8 mouse cellular contexts compared by ENCODE assay signal in genomic region chr1:172311921-172312767, GRCm38 (mm10). TPM values are rescaled to one million over a fixed set of nuclear protein-coding genes. Genes with fewer than 3 reads are reported as not detected.
DNase-seq lines count a peak whose midpoint lies in the region; ATAC-seq and TF ChIP-seq lines count a peak whose summit lies in the region.

No protein-coding gene starts in this region.

- H3K27me3 ChIP-seq in heart, postnatal 0 days (ENCODE audit: control insufficient read depth, insufficient read depth, low read length): no peaks in the 10 kb centered on the region
- H3K27me3 ChIP-seq in lung, postnatal 0 days (replicated peaks; ENCODE audit: insufficient read depth, low read length): no peaks in the 10 kb centered on the region

- peaks cover 4% of the 10 kb centered on the region; the same call in 1 of the 2 replicates for H3K4me1 ChIP-seq in heart, postnatal 0 days (ENCODE audit: control insufficient read depth, insufficient read depth)
- H3K4me1 ChIP-seq in lung, postnatal 0 days (ENCODE audit: insufficient read depth, low read depth, low read length): peaks cover 4% of the 10 kb centered on the region; the same call in 1 of the 2 replicates

- H3K4me3 ChIP-seq in heart, postnatal 0 days (ENCODE audit: low read depth, low read length): peak overlapping the region; percentile 66
- peak overlapping the region; percentile 63 for H3K4me3 ChIP-seq in lung, postnatal 0 days (ENCODE audit: low read depth, low read length)

- TF ChIP-seq EP300 in heart, postnatal 0 days (IDR thresholded peaks at IDR 0.05; ENCODE audit: low read depth): no peak
- no peak for TF ChIP-seq EP300 in lung, postnatal 0 days (IDR thresholded peaks at IDR 0.05)

- peak; percentile 80 for ATAC-seq in heart, postnatal 0 days (ENCODE audit: insufficient read depth, low read depth)
- peak; percentile 83 for ATAC-seq in lung, postnatal 0 days

- no peak for TF ChIP-seq CTCF in heart, postnatal 0 days (IDR thresholded peaks at IDR 0.05; ENCODE audit: low read depth)
- TF ChIP-seq CTCF in lung, postnatal 0 days (IDR thresholded peaks at IDR 0.05): no peak

- peak overlapping the region; percentile 68 for H3K9ac ChIP-seq in heart, postnatal 0 days (replicated peaks; ENCODE audit: low read depth, low read length)
- H3K9ac ChIP-seq in lung, postnatal 0 days (replicated peaks; ENCODE audit: low read depth): peak overlapping the region; percentile 63

- no peaks in the 10 kb centered on the region for H3K36me3 ChIP-seq in heart, postnatal 0 days (replicated peaks; ENCODE audit: control insufficient read depth, insufficient read depth, low read length)
- no peaks in the 10 kb centered on the region for H3K36me3 ChIP-seq in lung, postnatal 0 days (ENCODE audit: insufficient read depth, low read length)

- H3K4me2 ChIP-seq in heart, postnatal 0 days (ENCODE audit: low read depth, low read length): peak overlapping the region; percentile 91
- H3K4me2 ChIP-seq in lung, postnatal 0 days (replicated peaks; ENCODE audit: low read depth, low read length): peak overlapping the region; percentile 96

- H3K27ac ChIP-seq in heart, postnatal 0 days (ENCODE audit: low read depth): peak overlapping the region; percentile 92
- peak overlapping the region; percentile 98 for H3K27ac ChIP-seq in lung, postnatal 0 days (ENCODE audit: low read length)

- under 1% methylated on average over 35 of the region's 55 CpGs for WGBS in heart, postnatal 0 days
- WGBS in lung, postnatal 0 days: under 1% methylated on average over 35 of the region's 55 CpGs

- no peaks in the 10 kb centered on the region for H3K9me3 ChIP-seq in heart, postnatal 0 days (replicated peaks; ENCODE audit: control insufficient read depth, low read length)
- no peaks in the 10 kb centered on the region for H3K9me3 ChIP-seq in lung, postnatal 0 days (ENCODE audit: low read length)

- DNase-seq in ES-CJ7 (ENCODE audit: low read depth, low spot score): peak; percentile 84
- DNase-seq in c-Kit-positive CD71-negative TER-119-negative erythroid progenitor cells, embryonic 14.5 days (ENCODE audit: low read depth): peak; percentile 73
- peak; percentile 53 for DNase-seq in fibroblast of lung, adult 2 months (ENCODE audit: low read depth)
- DNase-seq in heart, postnatal 0 days (ENCODE audit: low spot score): peak; percentile 88
- peak; percentile 93 to 96 for DNase-seq in kidney, postnatal 36 days
- peak; percentile 95 for DNase-seq in lung, postnatal 0 days (ENCODE audit: low spot score)
- peak; percentile 83 for DNase-seq in ovary, postnatal 10 days (ENCODE audit: low spot score)
- DNase-seq in thymus, postnatal 10 days (ENCODE audit: low spot score in 2 of 2): peak; percentile 86 to 92

RNA-seq across cellular contexts. Expression of gene Atp1a2, which starts 14.3 kb away (rescaled TPM):
- total RNA-seq in heart, postnatal 0 days (2014; rRNA removed; ENCODE audit: low replicate concordance): 130 and 131 TPM in 2 replicates
- 27.1 and 29.0 TPM in 2 replicates for polyA plus RNA-seq in heart, postnatal 0 days (2015; fragmentation: Nextera tagmentation; extraction: Ambion mirVana)
- polyA plus RNA-seq in lung, postnatal 0 days (2015; fragmentation: Nextera tagmentation; extraction: Ambion mirVana): 15.3 and 17.0 TPM in 2 replicates

RNA-seq across cellular contexts. Expression of gene Kcnj9, which starts 17.0 kb away (rescaled TPM):
- not detected in 2 replicates for total RNA-seq in heart, postnatal 0 days (2014; rRNA removed; ENCODE audit: low replicate concordance)
- not detected in 2 replicates for polyA plus RNA-seq in heart, postnatal 0 days (2015; fragmentation: Nextera tagmentation; extraction: Ambion mirVana)
- not detected in 2 replicates for polyA plus RNA-seq in lung, postnatal 0 days (2015; fragmentation: Nextera tagmentation; extraction: Ambion mirVana)

RNA-seq across cellular contexts. Expression of gene Kcnj10, which starts 28.9 kb away (rescaled TPM):
- total RNA-seq in heart, postnatal 0 days (2014; rRNA removed; ENCODE audit: low replicate concordance): not detected in 2 replicates
- polyA plus RNA-seq in heart, postnatal 0 days (2015; fragmentation: Nextera tagmentation; extraction: Ambion mirVana): 0.03 TPM in 1 of 2 replicates, not detected in the other
- 0.04 TPM in 2 replicates for polyA plus RNA-seq in lung, postnatal 0 days (2015; fragmentation: Nextera tagmentation; extraction: Ambion mirVana)

RNA-seq across cellular contexts. Expression of gene Igsf8, which starts 50.7 kb away (rescaled TPM):
- total RNA-seq in heart, postnatal 0 days (2014; rRNA removed; ENCODE audit: low replicate concordance): 22.1 and 30.8 TPM in 2 replicates
- 11.4 and 12.6 TPM in 2 replicates for polyA plus RNA-seq in heart, postnatal 0 days (2015; fragmentation: Nextera tagmentation; extraction: Ambion mirVana)
- polyA plus RNA-seq in lung, postnatal 0 days (2015; fragmentation: Nextera tagmentation; extraction: Ambion mirVana): 30.0 and 32.4 TPM in 2 replicates

RNA-seq across cellular contexts. Expression of gene Atp1a4, which starts 53.9 kb away (rescaled TPM):
- not detected in 2 replicates for total RNA-seq in heart, postnatal 0 days (2014; rRNA removed; ENCODE audit: low replicate concordance)
- polyA plus RNA-seq in heart, postnatal 0 days (2015; fragmentation: Nextera tagmentation; extraction: Ambion mirVana): 0.07 TPM in 2 replicates
- polyA plus RNA-seq in lung, postnatal 0 days (2015; fragmentation: Nextera tagmentation; extraction: Ambion mirVana): 0.04 and 0.05 TPM in 2 replicates

Comparison
In these comparisons a context has a peak if more than half of its experiments do, and no peak if none do; other contexts are left out.
1. Peak in every context shown above with its lines: DNase-seq, ATAC-seq, H3K4me3 ChIP-seq and H3K27ac ChIP-seq.